Mouse (Mus musculus) ES-E14 (cell line): ENCODE results near the gene Rdh5. TPM values are rescaled to one million over a fixed set of nuclear protein-coding genes. Genes with fewer than 3 reads are reported as not detected.

ENCODE experiments used
- DNase-seq: peaks from one replicate; pipeline ENCODE4 v3.0.0-alpha.2; 2013; ENCODE audit warnings: low read depth, low spot score
- H3K27ac ChIP-seq: 2 replicates; pipeline ENCODE4 v1.5.1; 2012; ENCODE audit warnings: low read depth, mild to moderate bottlenecking, low read length, moderate library complexity, mixed read lengths; ENCODE audit not compliant: poor library complexity, insufficient read depth, severe bottlenecking
- H3K36me3 ChIP-seq: 2 replicates; pipeline ENCODE4 v1.6.1; 2012; ENCODE audit warnings: mild to moderate bottlenecking, low read length, moderate library complexity, mixed read lengths; ENCODE audit not compliant: control insufficient read depth, poor library complexity, insufficient read depth, severe bottlenecking
- H3K4me1 ChIP-seq, 2 experiments: fragments of 150-350 bp in 1 of 2; sonication (generic) in 1 of 2; 2 replicates each; pipeline ENCODE4 v1.6.1; 2012; ENCODE audit warnings: low read length in 2 of 2, mild to moderate bottlenecking in 1 of 2, mixed read lengths in 1 of 2; ENCODE audit not compliant: control insufficient read depth in 2 of 2, insufficient read depth in 2 of 2, poor library complexity in 1 of 2
- H3K4me3 ChIP-seq, 2 experiments: fragments of 150-350 bp in 1 of 2; sonication (generic) in 1 of 2; 2 replicates each; pipeline ENCODE4 v1.5.1; 2012; ENCODE audit warnings: low read length in 2 of 2, low read depth in 1 of 2, mild to moderate bottlenecking in 1 of 2, mixed read lengths in 1 of 2; ENCODE audit not compliant: insufficient read depth in 1 of 2, poor library complexity in 1 of 2, severe bottlenecking in 1 of 2
- H3K9ac ChIP-seq: 2 replicates; pipeline ENCODE4 v1.6.1; 2012; ENCODE audit warnings: low read depth, mild to moderate bottlenecking, low read length, mixed read lengths; ENCODE audit not compliant: poor library complexity, insufficient read depth, severe bottlenecking
- H3K9me3 ChIP-seq: fragments of 150-350 bp; sonication (generic); 2 replicates; pipeline ENCODE4 v1.6.1; 2012; ENCODE audit warnings: low read depth, mild to moderate bottlenecking, low read length; ENCODE audit not compliant: control insufficient read depth, insufficient read depth
- CHD2 ChIP-seq: IDR thresholded peaks from 2 replicates; pipeline ENCODE4 v1.6.1; 2014; ENCODE audit warnings: mild to moderate bottlenecking, low read depth, low read length, inconsistent platforms
- HCFC1 ChIP-seq: IDR thresholded peaks from 2 replicates; pipeline ENCODE4 v1.6.1; 2012; ENCODE audit warnings: low read length, inconsistent platforms, borderline replicate concordance; ENCODE audit not compliant: insufficient read depth
- MAFK ChIP-seq: IDR thresholded peaks from 2 replicates; pipeline ENCODE4 v1.6.1; 2014; ENCODE audit warnings: mild to moderate bottlenecking, low read depth, low read length, inconsistent platforms; ENCODE audit not compliant: insufficient read depth
- ZC3H11A ChIP-seq: IDR thresholded peaks from 2 replicates; pipeline ENCODE4 v1.6.1; 2012; ENCODE audit warnings: low read depth, mild to moderate bottlenecking, inconsistent platforms, low read length, borderline replicate concordance
- ZNF384 ChIP-seq: IDR thresholded peaks from 2 replicates; pipeline ENCODE4 v1.6.1; 2012; ENCODE audit warnings: low read depth, low read length, inconsistent platforms
- in situ Hi-C, 2 experiments: fragments of 600-800 bp; cut with MboI; formaldehyde crosslinking; loops; one replicate each; pipeline ENCODE4 v1.15.1; 2025; ENCODE audit warnings: low sequenced_read_pairs in 2 of 2, inconsistent platforms in 1 of 2; ENCODE audit not compliant: unreplicated experiment in 2 of 2
- total RNA-seq: library from RNA; depleted of rRNA; stranded (reverse); fragments of 300-350 nt; gene quantifications from 2 replicates; pipeline ENCODE4 v1.2.3, GENCODE M21; 2012

Rdh5 gene
- total RNA-seq, 1 experiment, result 6.8 TPM

DNA sequence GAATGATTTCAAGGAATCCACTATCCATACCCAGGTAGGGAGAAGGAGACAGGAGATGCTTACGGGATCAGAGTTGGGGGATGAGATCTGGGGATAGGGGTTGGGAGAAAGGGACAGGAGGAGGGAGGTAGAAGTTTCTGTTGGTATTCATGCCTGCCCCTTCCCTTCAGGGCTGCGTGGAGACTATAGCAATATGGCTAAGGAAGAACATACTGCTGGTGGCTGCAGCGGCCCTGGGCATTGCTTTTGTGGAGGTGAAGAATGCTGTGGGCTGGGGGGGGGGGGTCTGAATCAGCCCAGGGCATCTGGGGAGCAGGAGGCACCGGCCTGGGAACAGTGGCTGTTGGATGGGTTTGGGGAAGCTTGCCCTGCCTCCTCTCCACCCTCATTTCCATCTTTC lies 10.4 kb downstream of the Rdh5 start:
- peaks cover 25% of the 10 kb centered on the region for H3K36me3 ChIP-seq
- H3K27ac ChIP-seq, result no peak overlapping the region
- no peak for TF ChIP-seq MAFK
- TF ChIP-seq ZC3H11A, result no peak
- H3K9me3 ChIP-seq, result no peaks in the 10 kb centered on the region
- no peak overlapping the region for H3K9ac ChIP-seq
- peaks cover 0 to 12% of the 10 kb centered on the region in 2 experiments; a peak in 2 of 4 replicates for H3K4me1 ChIP-seq
- no peak for DNase-seq
- in situ Hi-C loops, result no loop called here
- no peak overlapping the region for H3K4me3 ChIP-seq

DNA sequence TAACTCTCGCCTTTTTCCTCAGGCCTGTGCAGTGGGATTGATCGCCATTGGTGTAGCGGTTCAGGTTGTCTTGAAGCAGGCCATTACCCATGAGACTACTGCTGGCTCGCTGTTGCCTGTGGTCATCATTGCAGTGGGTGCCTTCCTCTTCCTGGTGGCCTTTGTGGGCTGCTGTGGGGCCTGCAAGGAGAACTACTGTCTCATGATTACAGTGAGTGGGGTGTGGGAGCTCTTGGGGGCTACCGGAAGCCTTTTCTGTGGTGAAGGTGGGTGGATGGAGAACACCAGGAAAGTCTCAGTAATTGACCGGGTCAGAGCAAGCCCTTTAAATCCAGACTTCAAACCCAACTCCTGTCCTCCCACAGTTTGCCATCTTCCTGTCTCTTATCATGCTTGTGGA lies 11.3 kb downstream of the Rdh5 start:
- peaks cover 21% of the 10 kb centered on the region for H3K36me3 ChIP-seq
- H3K9ac ChIP-seq, result peak overlapping the region; percentile 97; the same call in 1 of the 2 replicates

DNA sequence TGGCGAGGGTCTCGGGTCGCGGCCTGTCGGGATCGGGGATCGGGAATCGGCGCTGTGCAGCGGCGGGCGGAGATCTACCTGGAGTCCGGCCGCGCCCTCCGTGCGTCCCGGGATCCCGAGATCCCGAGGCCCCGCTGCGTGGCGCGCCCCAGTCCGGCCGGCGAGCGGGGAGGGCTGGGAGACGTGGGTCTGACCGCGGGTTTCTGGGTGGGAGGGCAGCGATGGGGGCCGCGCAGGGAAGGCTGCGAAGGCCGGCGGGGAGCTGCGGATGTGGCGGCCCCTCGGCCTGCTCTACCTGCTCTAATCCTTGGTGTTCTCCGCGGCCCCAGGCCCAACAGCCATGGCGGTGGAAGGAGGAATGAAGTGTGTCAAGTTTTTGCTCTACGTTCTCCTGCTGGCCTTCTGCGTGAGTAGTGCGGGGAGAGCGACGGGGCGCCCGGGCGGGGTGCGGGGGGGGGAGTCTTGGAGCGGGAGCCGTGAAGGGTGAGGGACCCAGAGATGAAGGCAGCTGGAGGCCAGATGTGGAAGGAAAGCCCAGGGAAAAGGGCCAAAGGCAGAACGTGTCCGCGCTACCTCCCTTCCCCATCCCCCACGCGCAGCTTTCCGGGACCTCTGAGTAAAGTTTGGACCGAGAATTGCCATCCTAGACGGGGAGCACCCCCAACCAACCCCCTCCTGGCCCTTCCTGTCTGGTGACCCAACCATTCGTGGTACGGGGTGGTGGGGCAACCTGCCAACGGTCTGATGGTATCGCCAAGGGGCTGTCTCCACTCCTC lies 12.4 kb downstream of the Rdh5 start:
- Histone ChIP-seq H3K4me1 (peaks cover 0 to 12% of the 10 kb centered on the region in 2 experiments; a peak in 3 of 4 replicates), H3K9ac (peak overlapping the region; percentile 97), H3K36me3 (peaks cover 21% of the 10 kb centered on the region), H3K9me3 (no peaks in the 10 kb centered on the region), H3K27ac (peak overlapping the region; percentile 17; the same call in 1 of the 2 replicates), H3K4me3 (peak overlapping the region; percentile 93 to 96)
- no peak for DNase-seq
- in situ Hi-C loops, result no loop called here
- no peak for TF ChIP-seq ZNF384

More for the DNA sequence above, 11.3 kb downstream of the Rdh5 start:
- H3K4me1 ChIP-seq, result peaks cover 0 to 12% of the 10 kb centered on the region in 2 experiments; a peak in 2 of 4 replicates
- TF ChIP-seq MAFK, result no peak
- no peak for TF ChIP-seq ZC3H11A
- TF ChIP-seq ZNF384, result no peak
- TF ChIP-seq CHD2, result no peak
- no peak for TF ChIP-seq HCFC1
- peak overlapping the region in 1 of 2 experiments; percentile 96; a peak in 2 of 4 replicates for H3K4me3 ChIP-seq
- DNase-seq, result no peak
- in situ Hi-C loops, result no loop called here
- no peak overlapping the region for H3K27ac ChIP-seq
- H3K9me3 ChIP-seq, result no peaks in the 10 kb centered on the region

DNA sequence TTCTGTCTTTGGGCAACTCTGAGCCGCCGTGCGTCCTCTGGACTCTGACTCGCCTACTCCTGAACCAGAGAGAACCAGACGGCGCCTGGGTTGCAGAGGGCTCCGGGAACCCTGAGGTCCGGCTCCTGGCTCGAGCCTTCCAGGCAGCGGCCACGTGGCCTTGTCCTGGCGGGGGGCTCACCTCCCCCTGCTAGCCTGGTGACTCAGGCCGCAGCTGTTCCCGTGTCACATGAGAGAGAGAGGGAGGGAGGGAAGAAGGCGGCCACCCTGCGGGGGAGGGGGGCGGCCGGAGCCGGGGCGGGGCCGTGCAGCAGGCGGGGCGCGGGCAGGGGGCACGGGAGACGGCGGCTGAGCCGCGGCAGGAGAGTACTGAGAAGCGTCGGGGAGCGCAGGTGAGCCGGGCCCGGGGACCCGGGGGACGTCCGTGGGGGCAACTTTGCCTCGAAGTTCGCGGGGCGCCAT lies 13.1 kb downstream of the Rdh5 start:
- in situ Hi-C loops, result no loop called here
- no peaks in the 10 kb centered on the region for H3K9me3 ChIP-seq

More for the DNA sequence above, 13.1 kb downstream of the Rdh5 start:
- H3K27ac ChIP-seq, result peak overlapping the region; percentile 23; the same call in 1 of the 2 replicates
- DNase-seq, result peak; percentile 71
- H3K36me3 ChIP-seq, result peaks cover 18% of the 10 kb centered on the region
- H3K9ac ChIP-seq, result peak overlapping the region; percentile 97
- TF ChIP-seq ZC3H11A (no peak), MAFK (no peak), HCFC1 (no peak), ZNF384 (no peak), CHD2 (no peak)
- H3K4me3 ChIP-seq, result peak overlapping the region; percentile 93 to 96
- H3K4me1 ChIP-seq, result peaks cover 0 to 12% of the 10 kb centered on the region in 2 experiments; a peak in 3 of 4 replicates
